Comparison of ENCODE assay signal across 9 mouse cellular contexts in the genomic region with DNA sequence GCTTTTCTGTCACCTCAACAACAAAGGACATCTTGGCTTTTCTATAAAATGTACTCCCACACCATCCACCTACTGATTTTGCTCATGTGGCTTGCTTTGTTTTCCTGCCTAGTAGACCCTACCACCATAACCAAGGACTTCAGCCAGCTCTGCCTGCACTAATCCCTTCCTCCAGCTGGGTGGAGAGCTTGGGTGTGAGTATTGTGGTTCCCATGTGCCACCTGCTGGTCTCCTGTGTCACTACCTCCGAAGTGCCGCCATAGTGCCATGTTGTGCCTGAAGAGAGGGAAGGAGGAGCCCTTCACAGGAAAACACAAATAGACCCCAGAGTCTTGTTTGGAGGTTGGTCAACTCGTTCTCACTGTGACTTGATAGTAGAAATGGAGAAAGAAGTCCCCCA.
DNase-seq lines count a peak whose midpoint lies in the region; ATAC-seq and TF ChIP-seq lines count a peak whose summit lies in the region.
"Had no signal": no experiment of that assay in that cellular context is flagged by ENCODE, and none has a peak within 500 bp of the region (broad histone marks: within the 10 kb centered on the region; RNA-seq: fewer than 3 reads in every experiment).

No protein-coding gene starts in this region.

- WGBS in embryonic facial prominence, embryonic 11.5 days: 14% methylated on average over 3 of the region's 3 CpGs
- WGBS in heart, postnatal 0 days: 5% methylated on average over 3 of the region's 3 CpGs
- 5% methylated on average over 3 of the region's 3 CpGs for WGBS in liver, postnatal 0 days (ENCODE audit: insufficient replicate concordance)
- 10% methylated on average over 3 of the region's 3 CpGs for WGBS in olfactory bulb, adult 2 months

- DNase-seq in ES-CJ7 (ENCODE audit: low read depth, low spot score): peak; percentile 74
- DNase-seq in adrenal gland, postnatal 25 days: peak; percentile 69
- peak; percentile 78 for DNase-seq in embryonic facial prominence, embryonic 11.5 days (ENCODE audit: low spot score)
- peak; percentile 53 for DNase-seq in heart, postnatal 0 days (ENCODE audit: low spot score)
- peak; percentile 63 for DNase-seq in kidney, postnatal 14 days
- DNase-seq in liver, postnatal 0 days: peak; percentile 57
- DNase-seq in thymus, postnatal 36 days: peak; percentile 23 to 40

- no peak overlapping the region for H3K9ac ChIP-seq in embryonic facial prominence, embryonic 11.5 days (replicated peaks; ENCODE audit: low read length)
- no peak overlapping the region for H3K9ac ChIP-seq in heart, postnatal 0 days (replicated peaks; ENCODE audit: low read depth, low read length)
- H3K9ac ChIP-seq in liver, postnatal 0 days (replicated peaks): no peak overlapping the region
- H3K9ac ChIP-seq: limb, embryonic 15.5 days had no signal

- no peak for TF ChIP-seq POLR2A in olfactory bulb, adult 2 months (IDR thresholded peaks at IDR 0.05; ENCODE audit: insufficient read depth, low read depth, low read length)

- ATAC-seq in embryonic facial prominence, embryonic 11.5 days (replicated peaks; ENCODE audit: insufficient number of reproducible peaks, low FRiP score, low TSS enrichment, low read depth): peak; percentile 65
- ATAC-seq in heart, postnatal 0 days (ENCODE audit: insufficient read depth, low read depth): peak; percentile 69; the same call in 1 of the 2 replicates
- ATAC-seq in liver, postnatal 0 days: peak; percentile 57; the same call in 1 of the 2 replicates

- no peaks in the 10 kb centered on the region for H3K9me3 ChIP-seq in embryonic facial prominence, embryonic 11.5 days (replicated peaks; ENCODE audit: control insufficient read depth, low read length)
- no peaks in the 10 kb centered on the region for H3K9me3 ChIP-seq in heart, postnatal 0 days (replicated peaks; ENCODE audit: control insufficient read depth, low read length)
- no peaks in the 10 kb centered on the region for H3K9me3 ChIP-seq in liver, postnatal 0 days (ENCODE audit: low read length)
- H3K9me3 ChIP-seq: limb, embryonic 15.5 days had no signal

- H3K4me2 ChIP-seq in embryonic facial prominence, embryonic 11.5 days (ENCODE audit: low read depth, low read length): no peak overlapping the region
- no peak overlapping the region for H3K4me2 ChIP-seq in heart, postnatal 0 days (ENCODE audit: low read depth, low read length)
- H3K4me2 ChIP-seq in liver, postnatal 0 days (ENCODE audit: low read depth, low read length): no peak overlapping the region
- H3K4me2 ChIP-seq: limb, embryonic 15.5 days had no signal

- no peak overlapping the region for H3K27ac ChIP-seq in embryonic facial prominence, embryonic 11.5 days (replicated peaks; ENCODE audit: low read depth, low read length)
- no peak overlapping the region for H3K27ac ChIP-seq in heart, postnatal 0 days (ENCODE audit: low read depth)
- H3K27ac ChIP-seq in liver, postnatal 0 days (ENCODE audit: low read depth): no peak overlapping the region
- no peak overlapping the region for H3K27ac ChIP-seq in olfactory bulb, adult 2 months (ENCODE audit: insufficient read depth, low read depth, low read length)
- H3K27ac ChIP-seq: limb, embryonic 15.5 days had no signal

- TF ChIP-seq EP300 in heart, postnatal 0 days (IDR thresholded peaks at IDR 0.05; ENCODE audit: low read depth): no peak
- no peak for TF ChIP-seq EP300 in liver, postnatal 0 days (IDR thresholded peaks at IDR 0.05; ENCODE audit: low read depth)

- no peaks in the 10 kb centered on the region for H3K27me3 ChIP-seq in embryonic facial prominence, embryonic 11.5 days (ENCODE audit: control insufficient read depth, insufficient read depth, low read length)
- H3K27me3 ChIP-seq in heart, postnatal 0 days (ENCODE audit: control insufficient read depth, insufficient read depth, low read length): no peaks in the 10 kb centered on the region
- H3K27me3 ChIP-seq in liver, postnatal 0 days (ENCODE audit: insufficient read depth, low read length): no peaks in the 10 kb centered on the region
- H3K27me3 ChIP-seq: limb, embryonic 15.5 days had no signal

- H3K36me3 ChIP-seq in embryonic facial prominence, embryonic 11.5 days (replicated peaks; ENCODE audit: control insufficient read depth, insufficient read depth, low read depth, low read length): no peaks in the 10 kb centered on the region
- H3K36me3 ChIP-seq in heart, postnatal 0 days (replicated peaks; ENCODE audit: control insufficient read depth, insufficient read depth, low read length): no peaks in the 10 kb centered on the region
- H3K36me3 ChIP-seq in liver, postnatal 0 days (replicated peaks; ENCODE audit: insufficient read depth, low read length): no peaks in the 10 kb centered on the region
- H3K36me3 ChIP-seq: limb, embryonic 15.5 days had no signal

- TF ChIP-seq CTCF in heart, postnatal 0 days (IDR thresholded peaks at IDR 0.05; ENCODE audit: low read depth): peak; percentile 90
- TF ChIP-seq CTCF in liver, postnatal 0 days (IDR thresholded peaks at IDR 0.05; ENCODE audit: low read depth): peak; percentile 82
- peak; percentile 79 for TF ChIP-seq CTCF in olfactory bulb, adult 2 months (IDR thresholded peaks at IDR 0.05; ENCODE audit: insufficient read depth, low read depth, low read length)

- H3K4me3 ChIP-seq in embryonic facial prominence, embryonic 11.5 days (ENCODE audit: low read depth, low read length): no peak overlapping the region
- no peak overlapping the region for H3K4me3 ChIP-seq in heart, postnatal 0 days (ENCODE audit: low read depth, low read length)
- no peak overlapping the region for H3K4me3 ChIP-seq in liver, postnatal 0 days (ENCODE audit: low read depth, low read length)
- H3K4me3 ChIP-seq in olfactory bulb, adult 2 months (ENCODE audit: insufficient read depth, low read depth, low read length): no peak overlapping the region
- H3K4me3 ChIP-seq: limb, embryonic 15.5 days had no signal

- H3K4me1 ChIP-seq in embryonic facial prominence, embryonic 11.5 days (ENCODE audit: control insufficient read depth, insufficient read depth, low read length): no peaks in the 10 kb centered on the region
- H3K4me1 ChIP-seq in heart, postnatal 0 days (ENCODE audit: control insufficient read depth, insufficient read depth): no peaks in the 10 kb centered on the region
- no peaks in the 10 kb centered on the region for H3K4me1 ChIP-seq in liver, postnatal 0 days (ENCODE audit: insufficient read depth)
- H3K4me1 ChIP-seq in olfactory bulb, adult 2 months (ENCODE audit: control insufficient read depth, insufficient read depth, low read length): no peaks in the 10 kb centered on the region
- H3K4me1 ChIP-seq: limb, embryonic 15.5 days had no signal
